Mouse (Mus musculus) intestine, postnatal 0 days (tissue): Measurements from ENCODE around the gene Ttc29. TPM values are rescaled to one million over a fixed set of nuclear protein-coding genes. Genes with fewer than 3 reads are reported as not detected.

ENCODE experiments used
- ATAC-seq: fragments of 200-750 bp; cut with Nextera tagmentation; 2 replicates; pipeline ENCODE4 v1.8.0; 2017; ENCODE audit warnings: mild to moderate bottlenecking, moderate TSS enrichment, moderate library complexity
- H3K27ac ChIP-seq: fragments of 300-500 bp; sonication (generic); 2 replicates; pipeline ENCODE4 v1.5.1; 2014; ENCODE audit warnings: mild to moderate bottlenecking, low read depth, low read length, moderate library complexity
- H3K27me3 ChIP-seq: fragments of 300-500 bp; sonication (generic); replicated peaks from 2 replicates; pipeline ENCODE4 v1.6.1; 2014; ENCODE audit warnings: low read length, mixed read lengths; ENCODE audit not compliant: control insufficient read depth, insufficient read depth
- H3K36me3 ChIP-seq: fragments of 300-500 bp; sonication (generic); 2 replicates; pipeline ENCODE4 v1.6.1; 2014; ENCODE audit warnings: mild to moderate bottlenecking, moderate library complexity; ENCODE audit not compliant: control insufficient read depth, insufficient read depth
- H3K4me1 ChIP-seq: fragments of 300-500 bp; sonication (generic); replicated peaks from 2 replicates; pipeline ENCODE4 v1.6.1; 2014; ENCODE audit warnings: antibody characterized with exemption, low read length, mixed read lengths; ENCODE audit not compliant: control insufficient read depth, insufficient read depth
- H3K4me2 ChIP-seq: fragments of 300-500 bp; sonication (generic); replicated peaks from 2 replicates; pipeline ENCODE4 v1.6.1; 2014; ENCODE audit warnings: low read depth, mild to moderate bottlenecking, moderate library complexity
- H3K4me3 ChIP-seq: fragments of 300-500 bp; sonication (generic); 2 replicates; pipeline ENCODE4 v1.5.1; 2014; ENCODE audit warnings: low read depth, low read length
- H3K9ac ChIP-seq: fragments of 300-500 bp; sonication (generic); 2 replicates; pipeline ENCODE4 v1.6.1; 2014; ENCODE audit warnings: mild to moderate bottlenecking, low read depth, low read length
- H3K9me3 ChIP-seq: fragments of 300-500 bp; sonication (generic); 2 replicates; pipeline ENCODE4 v1.6.1; 2016; ENCODE audit warnings: mixed run types; ENCODE audit not compliant: control insufficient read depth
- CTCF ChIP-seq: sonication (generic); IDR thresholded peaks from 2 replicates; pipeline ENCODE4 v1.5.1; 2016; ENCODE audit warnings: low read depth, mild to moderate bottlenecking, control low read depth, antibody characterized with exemption, moderate library complexity
- WGBS: fragments of 180-500 bp; shearing (Covaris S2); extraction: QIAGEN DNeasy Blood & Tissue Kit; methylation state at CpG from one replicate; pipeline ENCODE4 v1.1.7; 2014; 5-methylcytosine and 5-hydroxymethylcytosine counted together
- polyA plus RNA-seq: library from polyadenylated mRNA; unstranded; fragments of >200 nt; fragmentation: Nextera tagmentation; extraction: Ambion mirVana; gene quantifications from 2 replicates; pipeline ENCODE4 v1.2.1, GENCODE M21; 2015

Gene Ttc29
- polyA plus RNA-seq, 1 experiment from 2014 or later = not detected

DNA sequence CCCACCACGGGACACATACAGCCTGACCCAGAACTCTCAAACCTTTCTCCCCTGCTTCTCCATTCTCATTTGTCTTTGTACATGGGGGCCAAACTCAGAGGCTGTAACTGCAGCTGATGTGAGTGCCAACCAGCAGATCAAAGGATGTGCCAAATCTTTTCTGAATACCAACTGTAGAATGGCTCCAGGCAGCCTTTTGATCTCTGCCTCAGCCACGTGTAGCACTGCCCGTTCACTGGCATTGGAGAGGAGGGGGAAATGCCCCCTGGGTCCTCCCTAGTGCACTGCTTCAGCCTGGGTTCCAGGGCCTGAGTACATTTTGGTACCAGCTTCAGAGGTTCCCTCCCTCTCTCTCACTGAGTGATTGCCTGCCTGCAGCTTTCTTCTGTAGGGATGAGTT is 1.5 kb downstream of the Ttc29 start:
- no peak overlapping the region for H3K27ac ChIP-seq
- no peak overlapping the region for H3K4me2 ChIP-seq
- TF ChIP-seq CTCF = no peak
- no peaks in the 10 kb centered on the region for H3K27me3 ChIP-seq
- WGBS = 41% methylated on average over 3 of the region's 3 CpGs
- no peaks in the 10 kb centered on the region for H3K9me3 ChIP-seq
- no peak overlapping the region for H3K4me3 ChIP-seq
- ATAC-seq = no peak
- H3K36me3 ChIP-seq = no peaks in the 10 kb centered on the region
- H3K9ac ChIP-seq = no peak overlapping the region
- no peaks in the 10 kb centered on the region for H3K4me1 ChIP-seq

GRCm38 (mm10) chr8:78226087-78226486 is 13.0 kb downstream of the Ttc29 start:
- WGBS = 61% methylated on average over 4 of the region's 4 CpGs
- no peak for ATAC-seq

GRCm38 (mm10) chr8:78230721-78231120 is 17.6 kb downstream of the Ttc29 start:
- H3K27ac ChIP-seq = no peak overlapping the region
- no peak for ATAC-seq
- no peaks in the 10 kb centered on the region for H3K9me3 ChIP-seq
- no peaks in the 10 kb centered on the region for H3K36me3 ChIP-seq
- H3K9ac ChIP-seq = no peak overlapping the region
- no peak overlapping the region for H3K4me3 ChIP-seq
- WGBS = 72% methylated on average over 2 of the region's 2 CpGs
- H3K27me3 ChIP-seq = no peaks in the 10 kb centered on the region
- no peaks in the 10 kb centered on the region for H3K4me1 ChIP-seq
- TF ChIP-seq CTCF = no peak
- H3K4me2 ChIP-seq = no peak overlapping the region

More at GRCm38 (mm10) chr8:78226087-78226486, 13.0 kb downstream of the Ttc29 start:
- Histone ChIP-seq H3K9me3 (no peaks in the 10 kb centered on the region), H3K27ac (no peak overlapping the region), H3K4me3 (no peak overlapping the region), H3K27me3 (no peaks in the 10 kb centered on the region), H3K4me1 (no peaks in the 10 kb centered on the region), H3K9ac (no peak overlapping the region), H3K4me2 (no peak overlapping the region), H3K36me3 (no peaks in the 10 kb centered on the region)
- TF ChIP-seq CTCF = no peak

DNA sequence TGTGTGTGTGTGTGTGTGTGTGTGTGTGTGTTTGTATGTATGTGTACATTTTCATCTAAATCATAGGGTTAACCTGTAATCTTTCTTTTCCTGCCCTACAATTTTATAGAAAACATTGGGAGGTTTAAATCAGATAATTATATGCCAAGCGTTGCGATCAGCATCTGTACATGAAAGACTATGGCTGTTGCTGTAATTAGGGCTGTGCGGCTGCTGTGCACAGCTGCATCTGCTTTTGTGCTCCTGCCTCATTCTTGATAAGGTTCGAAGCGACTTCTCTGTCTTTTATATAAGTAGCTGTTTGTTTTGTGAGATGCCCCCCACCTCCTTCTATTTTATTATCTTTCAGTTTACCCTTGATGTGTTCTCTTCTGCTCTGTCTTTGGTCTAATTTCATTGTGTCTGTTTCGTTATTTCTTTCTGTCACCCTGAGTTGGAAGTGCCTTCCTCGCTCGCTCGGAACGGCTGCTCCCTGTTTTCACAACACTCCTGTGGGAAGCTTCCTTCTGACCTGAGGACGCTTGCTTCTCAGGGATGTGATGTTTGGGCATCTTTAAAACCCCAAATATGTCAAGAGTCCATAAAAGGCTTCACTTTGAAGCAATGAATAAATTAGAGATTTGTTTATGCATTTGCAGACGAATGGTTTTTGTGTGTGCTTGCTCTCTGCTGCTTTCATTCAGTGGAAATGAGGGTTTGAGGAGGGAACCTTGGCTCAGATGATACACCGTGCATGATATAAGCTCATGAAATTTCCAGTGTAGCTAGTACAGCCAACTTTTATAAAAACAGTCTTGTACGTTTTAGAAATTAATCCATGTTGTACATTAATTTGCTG is 20.0 kb downstream of the Ttc29 start:
- H3K36me3 ChIP-seq = no peaks in the 10 kb centered on the region
- no peaks in the 10 kb centered on the region for H3K4me1 ChIP-seq
- ATAC-seq = no peak
- no peaks in the 10 kb centered on the region for H3K27me3 ChIP-seq
- no peak overlapping the region for H3K4me2 ChIP-seq
- no peak overlapping the region for H3K4me3 ChIP-seq
- WGBS = 54% methylated on average over 14 of the region's 14 CpGs
- H3K27ac ChIP-seq = no peak overlapping the region
- H3K9ac ChIP-seq = no peak overlapping the region
- no peak for TF ChIP-seq CTCF
- H3K9me3 ChIP-seq = no peaks in the 10 kb centered on the region

- Histone ChIP-seq H3K27ac (no peak overlapping the region), H3K27me3 (no peaks in the 10 kb centered on the region), H3K4me1 (no peaks in the 10 kb centered on the region), H3K9ac (no peak overlapping the region), H3K36me3 (no peaks in the 10 kb centered on the region), H3K9me3 (no peaks in the 10 kb centered on the region), H3K4me2 (no peak overlapping the region), H3K4me3 (no peak overlapping the region)
- no peak for ATAC-seq
- 72% methylated on average over 7 of the region's 7 CpGs for WGBS
- no peak for TF ChIP-seq CTCF
Observed at GRCm38 (mm10) chr8:78233708-78234201, 20.7 kb downstream of the Ttc29 start.

GRCm38 (mm10) chr8:78237972-78238675 is 25.0 kb downstream of the Ttc29 start:
- Histone ChIP-seq H3K4me3 (no peak overlapping the region), H3K27me3 (no peaks in the 10 kb centered on the region), H3K9ac (no peak overlapping the region), H3K9me3 (no peaks in the 10 kb centered on the region), H3K36me3 (no peaks in the 10 kb centered on the region), H3K4me1 (no peaks in the 10 kb centered on the region), H3K27ac (no peak overlapping the region), H3K4me2 (no peak overlapping the region)
- no peak for ATAC-seq
- TF ChIP-seq CTCF = peak; percentile 76
- 52% methylated on average over 6 of the region's 6 CpGs for WGBS
